Mouse (Mus musculus): ENCODE measurements at regions not wholly inside any gene's neighbourhood (a gene's known extent, or its start where the extent isn't known, plus 50 kb on each side); places are given as distances from the start of the nearest gene placed in this dataset.
"Not testable (repeated sequence)": the region's sequence is repeated elsewhere in the genome, so short reads cannot be mapped to it uniquely, and the experiment has no call there.

DNA sequence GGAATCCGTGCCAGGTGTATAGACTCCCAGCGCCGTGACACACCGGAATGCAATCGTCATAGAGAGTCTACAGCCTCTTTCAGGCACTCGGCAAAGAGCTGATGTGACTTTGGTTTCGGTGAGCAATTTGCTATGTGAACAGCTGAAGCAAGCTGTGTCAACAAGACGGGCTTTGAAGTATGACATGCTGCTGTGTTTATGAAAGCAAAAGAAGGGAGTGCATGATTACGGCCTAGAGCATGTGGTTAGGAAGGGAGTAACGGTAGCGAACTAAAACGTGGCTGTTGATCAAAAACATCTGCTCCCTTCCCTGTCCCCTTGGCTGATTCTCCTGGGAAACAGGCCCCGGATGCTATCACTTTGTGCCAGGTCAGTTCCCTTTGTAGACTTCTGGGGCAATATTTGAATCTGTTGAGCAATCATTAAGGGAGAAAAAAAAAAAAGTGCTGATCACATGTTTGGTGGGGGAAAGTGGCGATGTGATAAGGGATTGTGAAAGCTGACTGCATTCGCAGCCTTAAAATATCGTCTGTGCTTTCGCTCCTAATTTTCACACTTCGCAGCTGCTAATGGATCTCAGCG, 764.3 kb downstream of the Robo2 start:
- peak; percentile 3 for DNase-seq

DNA sequence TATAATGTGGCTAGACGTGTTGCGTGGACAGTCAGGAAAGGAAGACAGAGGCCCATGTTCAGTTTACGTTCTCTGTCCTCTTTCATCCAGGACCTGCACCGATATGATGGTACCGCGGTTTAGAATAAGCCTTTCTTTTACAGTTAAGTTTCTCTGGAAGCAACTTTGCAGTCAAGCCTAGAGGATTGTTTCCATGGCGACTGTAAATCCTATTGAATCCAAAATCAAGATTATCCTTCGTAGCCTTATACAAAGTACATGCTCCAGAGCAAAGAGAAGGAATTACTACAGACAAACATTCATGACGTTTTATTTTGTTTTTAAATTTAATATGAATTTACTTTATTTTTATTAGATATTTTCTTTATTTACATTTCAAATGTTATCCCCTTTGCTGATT, 798.6 kb downstream of the Robo2 start:
- no peak for DNase-seq

GRCm38 (mm10) chr16:73591421-73591820, 820.2 kb downstream of the Robo2 start:
- no peak for DNase-seq

- DNase-seq: no peak
Measured at GRCm38 (mm10) chr16:73561216-73561615, 850.4 kb downstream of the Robo2 start.

GRCm38 (mm10) chr16:73556940-73557339, 854.7 kb downstream of the Robo2 start:
- DNase-seq: no peak

GRCm38 (mm10) chr16:73543651-73544050, 868.0 kb downstream of the Robo2 start:
- no peak for DNase-seq

- DNase-seq: no peak
Measured at GRCm38 (mm10) chr16:73538040-73538439, 873.6 kb downstream of the Robo2 start.

- no peak for DNase-seq
Measured at GRCm38 (mm10) chr16:73537541-73537940, 874.1 kb downstream of the Robo2 start.

DNA sequence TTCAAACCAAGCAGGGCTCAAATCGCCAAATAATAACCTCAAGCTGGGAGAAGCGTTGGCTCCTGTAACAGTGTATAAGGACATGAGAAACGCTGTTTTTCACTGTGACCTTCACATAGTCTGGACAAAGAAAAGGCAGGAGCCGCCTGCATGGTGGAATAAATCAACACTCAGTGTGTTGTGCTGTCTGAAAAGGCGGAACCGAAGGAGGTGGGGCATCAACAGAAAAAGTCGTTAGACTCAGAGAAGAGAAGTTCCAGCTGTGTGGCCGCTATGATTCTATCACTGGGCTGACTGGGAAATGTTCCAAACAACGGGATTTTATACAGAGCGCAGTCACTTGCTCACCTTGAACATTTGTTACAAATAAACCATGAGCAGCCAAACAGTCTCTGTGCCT, 881.4 kb downstream of the Robo2 start:
- DNase-seq: no peak

- DNase-seq: not testable (repeated sequence)
Measured at GRCm38 (mm10) chr16:73522931-73523330, 888.7 kb downstream of the Robo2 start.

DNA sequence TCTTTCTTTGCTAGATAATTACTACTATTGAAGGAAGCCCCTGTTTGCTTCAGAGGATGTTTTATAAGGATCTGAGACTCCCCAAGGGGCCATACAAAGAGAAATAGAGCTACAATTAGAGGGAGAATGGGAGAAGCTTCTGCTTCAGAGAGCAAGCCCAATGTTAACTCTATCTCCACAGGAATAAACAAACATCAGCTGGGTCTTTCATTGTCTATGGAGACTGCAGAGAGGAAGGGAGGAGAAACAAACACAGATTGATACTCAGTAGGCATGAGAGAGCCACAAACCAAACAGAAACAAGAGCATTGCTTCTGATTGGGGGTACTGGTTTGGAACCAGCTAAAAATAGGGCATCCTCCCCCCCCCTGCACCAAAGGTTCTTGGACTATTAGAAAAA, 906.9 kb downstream of the Robo2 start:
- no peak for DNase-seq

GRCm38 (mm10) chr16:73498636-73499208, 912.9 kb downstream of the Robo2 start:
- no peak for DNase-seq

- no peak for DNase-seq
Measured at GRCm38 (mm10) chr16:73483214-73483856, 928.3 kb downstream of the Robo2 start.

DNA sequence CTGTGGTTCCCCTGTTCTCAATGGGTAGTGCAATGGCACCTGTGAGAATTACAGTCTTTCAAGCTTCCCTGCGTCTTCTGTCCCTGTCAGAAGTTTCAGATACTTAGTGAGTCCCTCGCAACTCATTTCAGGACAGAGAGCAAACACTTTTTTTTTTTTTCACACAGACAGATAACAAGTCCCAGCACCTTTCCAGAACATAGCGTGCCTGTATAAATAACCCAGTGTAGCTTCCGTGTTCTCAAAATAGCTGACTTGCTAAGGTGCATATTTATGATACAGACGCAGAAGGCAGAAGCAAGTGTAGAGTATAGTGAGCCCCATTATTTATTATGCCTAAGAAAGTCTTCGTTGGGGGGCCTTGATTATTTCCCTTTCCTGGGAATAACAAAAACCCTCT, 929.4 kb downstream of the Robo2 start:
- no peak for DNase-seq

GRCm38 (mm10) chr16:73473502-73473901, 938.1 kb downstream of the Robo2 start:
- no peak for DNase-seq

GRCm38 (mm10) chr16:73471547-73471946, 940.1 kb downstream of the Robo2 start:
- peak; percentile 38 for DNase-seq

GRCm38 (mm10) chr16:73470535-73470934, 941.1 kb downstream of the Robo2 start:
- DNase-seq: no peak

DNA sequence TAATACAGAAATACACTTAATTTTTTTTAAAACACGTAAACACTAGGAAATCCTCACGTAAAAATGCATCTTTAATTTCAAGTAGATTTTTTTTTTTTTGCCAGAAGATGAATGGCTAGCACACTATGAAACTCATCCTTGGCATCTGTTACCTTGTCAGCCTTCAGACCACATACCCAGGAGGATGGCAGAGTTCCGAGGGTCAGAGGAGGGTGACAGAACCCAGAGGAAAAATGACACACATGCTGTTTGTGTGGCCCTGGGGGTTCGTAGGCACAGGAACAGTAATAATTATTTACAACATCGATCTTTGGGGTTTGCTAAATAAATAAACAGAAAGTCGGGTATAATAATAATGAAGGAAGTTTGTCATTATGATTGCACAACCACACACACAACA, 945.3 kb downstream of the Robo2 start:
- no peak for DNase-seq

GRCm38 (mm10) chr16:73462516-73462915, 949.1 kb downstream of the Robo2 start:
- DNase-seq: no peak

- DNase-seq: no peak
Measured at GRCm38 (mm10) chr16:73450634-73451245, 960.9 kb downstream of the Robo2 start.

DNA sequence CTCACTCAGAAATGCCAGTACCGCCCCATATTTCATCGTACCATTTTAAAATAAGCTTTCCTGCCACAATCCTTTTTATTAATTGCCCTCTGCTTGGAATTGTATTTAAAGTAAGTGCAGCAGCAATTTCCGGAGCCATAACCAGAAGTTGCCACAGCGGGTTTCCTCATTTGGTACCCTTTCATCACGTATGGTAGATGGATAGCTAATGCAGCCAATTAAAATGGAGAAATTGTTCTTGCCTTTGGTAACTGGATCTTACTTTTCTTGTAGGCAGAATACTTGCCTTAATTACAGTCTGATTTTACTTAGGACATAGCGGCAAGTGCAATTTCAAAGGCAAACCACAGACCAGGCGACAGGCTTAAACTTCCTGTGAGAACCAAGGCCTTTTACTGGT, 961.8 kb downstream of the Robo2 start:
- DNase-seq: no peak

GRCm38 (mm10) chr16:73435726-73436125, 975.9 kb downstream of the Robo2 start:
- no peak for DNase-seq

- DNase-seq: peak; percentile 32
Measured at GRCm38 (mm10) chr16:73424851-73425250, 986.8 kb downstream of the Robo2 start.

DNA sequence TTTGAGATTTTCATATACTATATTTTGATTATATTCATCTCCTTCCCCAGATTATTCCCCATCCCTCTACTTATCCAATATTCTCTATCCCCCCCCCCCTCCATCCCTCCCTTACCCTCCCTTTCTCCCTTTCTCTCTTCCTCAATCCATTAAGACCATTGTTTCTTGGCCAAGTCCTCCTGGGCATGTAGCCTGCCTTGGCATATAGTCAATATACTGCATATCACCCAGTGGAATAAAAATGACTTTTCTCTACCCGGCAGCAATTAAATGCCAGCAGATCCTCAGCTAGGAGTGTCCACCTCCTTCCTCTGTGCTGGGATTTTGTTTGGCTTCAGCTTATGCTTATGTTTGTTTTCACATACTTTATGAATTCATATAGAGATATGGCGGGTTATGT, 987.3 kb downstream of the Robo2 start:
- no peak for DNase-seq

Data from gastrocnemius, postnatal 10 days (tissue).